Mouse (Mus musculus) embryonic facial prominence, embryonic 11.5 days (tissue): ENCODE results near the gene Rap1gds1. TPM values are rescaled to one million over a fixed set of nuclear protein-coding genes. Genes with fewer than 3 reads are reported as not detected.
A peak's percentile ranks its signal among the peaks of the same experiment; 100 is the strongest.

Experiments
- ATAC-seq: fragments of 200-750 bp; cut with Nextera tagmentation; replicated peaks from 2 replicates; pipeline ENCODE4 v1.8.0; 2017; ENCODE audit warnings: low read depth; ENCODE audit not compliant: insufficient number of reproducible peaks, low FRiP score, low TSS enrichment
- DNase-seq: peaks from one replicate; pipeline ENCODE4 v3.0.0-alpha.2; 2015; ENCODE audit warnings: low spot score
- H3K27ac ChIP-seq: fragments of 300-500 bp; sonication (generic); replicated peaks from 2 replicates; pipeline ENCODE4 v1.5.1; 2014; ENCODE audit warnings: mild to moderate bottlenecking, low read depth, low read length, control low read depth
- H3K27me3 ChIP-seq: fragments of 300-500 bp; sonication (generic); 2 replicates; pipeline ENCODE4 v1.6.1; 2014; ENCODE audit warnings: mild to moderate bottlenecking, low read length, moderate library complexity, mixed read lengths; ENCODE audit not compliant: control insufficient read depth, insufficient read depth
- H3K36me3 ChIP-seq: fragments of 300-500 bp; sonication (generic); replicated peaks from 2 replicates; pipeline ENCODE4 v1.6.1; 2014; ENCODE audit warnings: low read depth, mild to moderate bottlenecking, low read length, moderate library complexity, mixed read lengths; ENCODE audit not compliant: control insufficient read depth, insufficient read depth
- H3K4me1 ChIP-seq: fragments of 300-500 bp; sonication (generic); 2 replicates; pipeline ENCODE4 v1.6.1; 2014; ENCODE audit warnings: low read length, mixed read lengths; ENCODE audit not compliant: control insufficient read depth, insufficient read depth
- H3K4me2 ChIP-seq: fragments of 300-500 bp; sonication (generic); 2 replicates; pipeline ENCODE4 v1.6.1; 2014; ENCODE audit warnings: low read depth, mild to moderate bottlenecking, control low read depth, low read length, moderate library complexity
- H3K4me3 ChIP-seq: fragments of 300-500 bp; sonication (generic); 2 replicates; pipeline ENCODE4 v1.5.1; 2014; ENCODE audit warnings: low read depth, low read length, control low read depth
- H3K9ac ChIP-seq: fragments of 300-500 bp; sonication (generic); replicated peaks from 2 replicates; pipeline ENCODE4 v1.6.1; 2014; ENCODE audit warnings: mild to moderate bottlenecking, control low read depth, low read length
- H3K9me3 ChIP-seq: fragments of 300-500 bp; sonication (generic); replicated peaks from 2 replicates; pipeline ENCODE4 v1.6.1; 2016; ENCODE audit warnings: mild to moderate bottlenecking, low read length, inconsistent platforms, mixed read lengths; ENCODE audit not compliant: control insufficient read depth
- WGBS: fragments of 180-500 bp; shearing (Covaris S2); extraction: QIAGEN DNeasy Blood & Tissue Kit; methylation state at CpG from one replicate; pipeline ENCODE4 v1.1.7; 2014; 5-methylcytosine and 5-hydroxymethylcytosine counted together
- polyA plus RNA-seq: library from polyadenylated mRNA; unstranded; fragments of >200 nt; fragmentation: Nextera tagmentation; extraction: Ambion mirVana; gene quantifications from 2 replicates; pipeline ENCODE4 v1.2.1, GENCODE M21; 2014

The Rap1gds1 gene
- polyA plus RNA-seq, 1 experiment from 2014 or later = 58.2 TPM

DNA sequence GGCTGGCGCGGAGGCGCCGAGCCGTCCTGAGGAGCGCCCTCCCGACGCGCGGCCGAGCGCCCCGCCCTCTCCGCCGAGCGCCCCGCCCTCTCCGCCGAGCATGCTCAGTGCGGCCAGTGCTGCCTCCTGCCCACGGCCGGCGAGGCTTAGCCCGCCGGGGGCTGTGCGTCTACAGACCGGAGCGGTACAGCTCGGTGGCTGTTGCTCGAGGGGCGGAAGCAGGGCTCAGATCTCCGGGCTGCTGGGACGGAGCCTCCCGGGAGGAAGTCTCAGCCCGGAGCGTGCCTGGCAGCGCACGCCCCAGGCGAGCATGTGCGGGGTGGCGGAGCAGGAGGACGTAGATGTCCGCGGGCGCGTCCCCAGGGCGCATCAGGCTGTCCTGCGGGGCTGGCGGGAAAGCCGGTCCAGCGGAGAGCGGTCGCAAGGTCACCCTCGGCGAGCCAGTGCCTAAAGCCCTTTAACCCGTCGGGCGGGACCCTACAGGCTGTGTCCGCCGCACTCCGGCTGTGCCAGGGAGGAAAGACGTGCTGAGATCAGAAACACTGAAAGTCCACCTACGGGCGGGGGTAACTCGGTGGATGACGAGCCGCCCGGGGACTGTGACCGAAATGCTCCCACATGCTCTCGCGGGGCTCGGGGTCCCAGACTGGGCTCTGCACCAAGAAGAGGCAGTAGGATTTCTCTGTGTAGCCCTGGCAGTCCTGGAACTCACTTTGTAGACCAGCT is 495 bp upstream of the Rap1gds1 start:
- WGBS = under 1% methylated on average over 45 of the region's 72 CpGs
- peak; percentile 96 for ATAC-seq
- DNase-seq = peak; percentile 91

DNA sequence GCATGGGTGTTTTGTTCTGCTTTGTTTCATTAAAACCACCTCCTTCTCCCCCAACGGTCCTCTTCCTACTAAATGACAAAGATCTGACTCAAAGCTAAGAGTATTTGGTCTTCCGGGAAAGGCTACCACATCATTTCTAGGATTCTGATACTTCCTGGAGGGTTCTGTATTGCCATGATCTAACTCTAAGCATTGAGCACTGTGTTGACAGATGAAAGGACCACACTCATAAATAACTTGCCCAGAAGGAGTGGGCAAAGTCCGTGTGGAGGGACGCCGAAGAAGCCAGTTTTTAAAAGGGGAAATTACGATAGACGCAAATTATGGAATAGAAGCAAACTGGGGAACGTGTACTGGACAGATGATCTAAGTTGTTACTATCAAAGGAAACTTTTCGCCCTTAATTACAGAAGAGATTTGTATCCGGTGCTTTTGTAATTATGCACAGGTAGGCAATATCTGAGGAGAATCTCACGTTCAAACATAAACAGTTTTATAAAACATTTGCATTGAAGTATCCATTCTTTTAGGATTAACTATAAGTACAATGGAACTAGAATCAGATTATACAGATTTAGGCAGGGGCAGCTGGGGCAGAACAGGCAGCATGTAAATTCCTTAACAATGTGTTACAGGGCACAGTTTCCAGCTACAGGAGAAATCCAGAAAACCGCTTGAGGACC is 1.1 kb downstream of the Rap1gds1 start:
- Histone ChIP-seq H3K27ac (peak overlapping the region; percentile 97), H3K4me2 (peak overlapping the region; percentile 61), H3K9ac (peak overlapping the region; percentile 94), H3K9me3 (no peaks in the 10 kb centered on the region), H3K36me3 (no peaks in the 10 kb centered on the region), H3K4me3 (peak overlapping the region; percentile 78), H3K4me1 (no peaks in the 10 kb centered on the region), H3K27me3 (no peaks in the 10 kb centered on the region)
- DNase-seq (peak; percentile 13), ATAC-seq (no peak)
- WGBS = 4% methylated on average over 12 of the region's 12 CpGs

More for the DNA sequence above, 495 bp upstream of the Rap1gds1 start:
- Histone ChIP-seq H3K27ac (peak overlapping the region; percentile 86), H3K27me3 (no peaks in the 10 kb centered on the region), H3K4me1 (no peaks in the 10 kb centered on the region), H3K9ac (peak overlapping the region; percentile 82), H3K9me3 (no peaks in the 10 kb centered on the region), H3K36me3 (no peaks in the 10 kb centered on the region), H3K4me2 (peak overlapping the region; percentile 92), H3K4me3 (peak overlapping the region; percentile 78)

- Histone ChIP-seq H3K9me3 (no peaks in the 10 kb centered on the region), H3K4me1 (no peaks in the 10 kb centered on the region), H3K27me3 (no peaks in the 10 kb centered on the region), H3K27ac (no peak overlapping the region), H3K4me3 (no peak overlapping the region), H3K9ac (no peak overlapping the region), H3K36me3 (no peaks in the 10 kb centered on the region), H3K4me2 (no peak overlapping the region)
- no peak for ATAC-seq
- WGBS = 67% methylated on average over 4 of the region's 4 CpGs
- DNase-seq = no peak
Observed at GRCm38 (mm10) chr3:139069539-139069938, 5.5 kb downstream of the Rap1gds1 start.

DNA sequence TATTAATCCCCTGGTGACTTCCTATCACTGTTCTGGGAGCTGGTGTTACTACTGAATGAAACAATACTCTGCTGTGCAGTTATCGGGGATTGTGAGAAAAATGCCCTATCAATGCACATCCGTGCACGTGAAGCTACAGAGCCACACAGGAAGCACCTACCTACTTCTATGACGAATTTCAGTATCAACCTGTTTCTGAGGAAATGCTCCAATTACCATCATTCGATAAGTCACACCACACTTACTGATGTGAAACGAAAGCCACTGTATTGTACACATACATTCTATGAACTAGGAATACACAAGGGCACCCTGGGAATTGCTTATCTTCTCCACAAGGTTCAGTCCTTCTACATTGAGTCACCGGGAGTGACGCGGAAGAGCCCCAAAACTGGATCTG is 10.9 kb downstream of the Rap1gds1 start:
- Histone ChIP-seq H3K27me3 (no peaks in the 10 kb centered on the region), H3K27ac (no peak overlapping the region), H3K36me3 (no peaks in the 10 kb centered on the region), H3K9ac (no peak overlapping the region), H3K4me2 (no peak overlapping the region), H3K4me3 (no peak overlapping the region), H3K9me3 (no peaks in the 10 kb centered on the region), H3K4me1 (no peaks in the 10 kb centered on the region)
- ATAC-seq = no peak
- 95% methylated on average over 9 of the region's 9 CpGs for WGBS
- DNase-seq = no peak

- no peak for DNase-seq
- no peaks in the 10 kb centered on the region for H3K4me1 ChIP-seq
- ATAC-seq = no peak
- no peak overlapping the region for H3K27ac ChIP-seq
- no peak overlapping the region for H3K4me2 ChIP-seq
- WGBS = 89% methylated on average over 3 of the region's 3 CpGs
- no peaks in the 10 kb centered on the region for H3K36me3 ChIP-seq
- H3K27me3 ChIP-seq = no peaks in the 10 kb centered on the region
- no peak overlapping the region for H3K4me3 ChIP-seq
- no peak overlapping the region for H3K9ac ChIP-seq
- no peaks in the 10 kb centered on the region for H3K9me3 ChIP-seq
Observed at GRCm38 (mm10) chr3:139062088-139062487, 12.9 kb downstream of the Rap1gds1 start.

GRCm38 (mm10) chr3:139048701-139049622 is 26.0 kb downstream of the Rap1gds1 start:
- ATAC-seq (no peak), DNase-seq (no peak)
- no peak overlapping the region for H3K9ac ChIP-seq
- H3K9me3 ChIP-seq = no peaks in the 10 kb centered on the region
- no peaks in the 10 kb centered on the region for H3K27me3 ChIP-seq
- no peaks in the 10 kb centered on the region for H3K36me3 ChIP-seq
- H3K4me3 ChIP-seq = no peak overlapping the region
- no peaks in the 10 kb centered on the region for H3K4me1 ChIP-seq
- H3K27ac ChIP-seq = no peak overlapping the region
- H3K4me2 ChIP-seq = no peak overlapping the region
- 88% methylated on average over 12 of the region's 12 CpGs for WGBS

DNA sequence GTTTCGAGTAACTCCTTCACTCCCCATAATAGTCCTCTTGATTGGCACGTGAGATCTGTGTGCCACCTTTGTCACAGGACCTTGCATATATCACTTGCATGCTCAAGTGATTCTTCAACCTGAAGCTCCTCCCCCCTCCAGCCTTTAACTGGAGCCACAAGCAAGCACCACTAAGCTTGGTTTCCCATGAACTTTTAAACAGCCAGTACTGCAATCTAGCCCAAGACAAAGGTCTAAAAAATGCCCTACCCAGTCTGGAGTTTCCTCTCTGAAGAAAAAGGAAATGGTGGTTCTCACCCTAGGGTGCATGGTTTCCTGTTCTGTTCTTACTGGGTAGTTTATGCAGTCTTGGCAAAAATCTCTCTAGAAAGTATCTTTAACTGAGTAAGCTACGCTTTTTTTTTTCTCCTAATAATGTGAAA is 32.6 kb downstream of the Rap1gds1 start:
- Histone ChIP-seq H3K27ac (no peak overlapping the region), H3K4me3 (no peak overlapping the region), H3K9ac (no peak overlapping the region), H3K4me1 (no peaks in the 10 kb centered on the region), H3K27me3 (no peaks in the 10 kb centered on the region), H3K36me3 (no peaks in the 10 kb centered on the region), H3K4me2 (no peak overlapping the region), H3K9me3 (no peaks in the 10 kb centered on the region)
- 84% methylated on average over 3 of the region's 3 CpGs for WGBS
- no peak for DNase-seq
- ATAC-seq = no peak
